Mouse (Mus musculus): ENCODE data around the gene Pde6h.
"Not testable (repeated sequence)": the region's sequence is repeated elsewhere in the genome, so short reads cannot be mapped to it uniquely, and the experiment has no call there.

GRCm38 (mm10) chr6:136884766-136885165, 38.9 kb upstream of the Pde6h start:
- TF ChIP-seq POLR2A (IDR thresholded peaks at IDR 0.05; ENCODE audit: borderline replicate concordance, insufficient read depth, low read length); CTCF (IDR thresholded peaks at IDR 0.05; ENCODE audit: borderline replicate concordance, insufficient read depth, low read depth, low read length): not testable (repeated sequence)

Data from cerebellum, adult 2 months (tissue).